Mouse (Mus musculus) erythroblast, embryonic 14.5 days (primary cell): ENCODE data around the gene March2.

Experiments
- GATA1 ChIP-seq: IDR thresholded peaks from 2 replicates; pipeline ENCODE4 v1.6.1; 2012; ENCODE audit warnings: low read length, inconsistent platforms, mixed read lengths
- TAL1 ChIP-seq: IDR thresholded peaks from 3 replicates; pipeline ENCODE4 v1.6.1; 2012; ENCODE audit warnings: low read length, inconsistent platforms, mixed read lengths

GRCm38 (mm10) chr17:33752297-33752696 lies 33.8 kb upstream of the March2 start:
- TF ChIP-seq TAL1 (no peak), GATA1 (no peak)
